Mouse (Mus musculus) frontal cortex, adult 2 months (tissue): ENCODE measurements around the gene Doc2b. TPM values are rescaled to one million over a fixed set of nuclear protein-coding genes. Genes with fewer than 3 reads are reported as not detected.

Experiments used
- DNase-seq, 2 experiments: peaks; one replicate each; pipeline ENCODE4 v3.0.0; 2022; ENCODE audit warnings: low spot score in 1 of 2; ENCODE audit errors: extremely low spot score in 1 of 2
- polyA plus RNA-seq: library from polyadenylated mRNA; depleted of rRNA; stranded (reverse); fragments of >200 nt; gene quantifications from 2 replicates; pipeline ENCODE4 v1.2.3, GENCODE M21; 2012

Gene Doc2b
- polyA plus RNA-seq, 1 experiment, result 11.0 TPM

GRCm38 (mm10) chr11:75794602-75795320 is 1.1 kb downstream of the Doc2b start:
- DNase-seq, result no peak

DNA sequence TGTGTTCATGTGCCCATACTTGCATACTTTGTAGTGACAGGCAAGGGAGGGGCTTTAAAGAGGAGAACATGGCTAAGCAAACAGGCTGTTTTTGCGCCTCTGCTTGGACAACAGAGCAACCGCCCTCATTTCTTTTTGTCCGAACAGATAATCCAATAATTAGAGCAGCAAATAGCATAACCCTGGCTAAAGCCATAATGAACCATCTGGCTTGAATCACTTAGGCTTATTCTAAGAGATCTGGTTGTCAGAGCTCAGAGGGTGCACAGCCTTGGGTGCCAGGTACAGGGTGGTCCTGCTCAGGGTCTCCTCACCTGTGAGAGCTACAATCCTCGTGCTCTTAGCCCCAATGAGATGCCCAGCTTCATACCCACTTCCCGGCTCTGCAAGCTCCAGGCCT is 2.5 kb downstream of the Doc2b start:
- DNase-seq, result no peak

DNA sequence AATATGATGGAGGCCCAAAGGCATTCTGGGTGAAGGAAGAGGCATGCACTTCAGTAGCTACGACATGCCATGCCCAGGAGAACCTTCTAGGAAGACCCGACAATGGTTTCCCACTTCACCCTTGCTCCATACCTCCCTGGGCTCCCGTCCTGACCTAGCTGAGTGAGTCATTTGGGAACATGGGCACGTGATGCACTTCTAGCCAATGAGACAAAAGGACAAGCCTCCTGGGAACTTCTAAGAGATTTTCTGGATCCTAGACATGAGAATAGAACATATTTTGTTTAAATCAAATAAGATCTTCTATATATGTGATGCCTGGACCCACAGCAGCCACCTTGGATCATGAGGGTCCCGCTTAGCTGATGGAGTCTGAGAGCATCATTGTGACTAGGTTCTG is 3.3 kb downstream of the Doc2b start:
- no peak for DNase-seq

GRCm38 (mm10) chr11:75785897-75786296 is 10.0 kb downstream of the Doc2b start:
- DNase-seq, result no peak

- no peak for DNase-seq
Observed at GRCm38 (mm10) chr11:75783799-75784198, 12.1 kb downstream of the Doc2b start.

GRCm38 (mm10) chr11:75781919-75782318 is 13.9 kb downstream of the Doc2b start:
- DNase-seq, result peak; percentile 31 to 81

DNA sequence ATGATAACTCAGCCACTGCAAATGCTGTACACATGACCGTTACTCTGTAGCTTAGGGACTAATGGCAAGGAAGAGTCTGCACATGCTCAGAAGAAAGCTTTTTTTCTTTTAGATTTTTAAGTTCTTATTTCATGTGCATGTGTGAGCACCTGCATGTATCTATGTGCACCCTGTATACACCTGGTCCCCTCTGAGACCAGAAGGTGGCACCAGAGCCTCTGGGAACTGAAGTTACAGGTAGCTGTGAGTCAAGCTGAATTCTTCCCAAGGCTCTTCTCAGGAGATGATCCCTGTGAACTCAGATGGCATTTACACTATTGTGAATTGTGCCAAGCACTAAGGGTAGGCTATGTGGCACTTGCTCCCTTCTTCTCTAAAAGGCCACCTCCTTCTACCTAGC is 19.9 kb downstream of the Doc2b start:
- no peak for DNase-seq

DNA sequence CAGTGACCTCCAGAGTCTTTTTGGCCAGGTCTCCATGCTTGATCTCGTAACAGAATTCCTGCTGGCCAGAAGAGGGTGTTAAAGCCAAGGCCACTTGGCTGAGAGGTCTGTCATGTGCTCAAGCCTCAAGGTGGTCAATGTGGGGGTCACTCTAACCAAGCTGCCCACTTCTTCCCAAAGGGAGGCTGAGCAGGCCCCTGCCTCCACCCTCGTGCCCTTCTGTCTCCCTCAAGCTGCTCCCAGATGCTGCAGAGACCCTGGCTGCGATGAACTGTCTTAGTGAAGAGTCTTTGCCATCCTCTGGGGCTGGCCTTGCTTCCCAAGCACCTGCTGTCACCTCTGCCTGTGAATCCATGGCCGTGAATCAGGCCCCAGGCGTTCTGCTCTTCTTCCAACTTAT is 23.3 kb downstream of the Doc2b start:
- no peak for DNase-seq

GRCm38 (mm10) chr11:75769206-75769605 is 26.6 kb downstream of the Doc2b start:
- peak; percentile 52 to 84 for DNase-seq

GRCm38 (mm10) chr11:75768091-75768989 is 27.5 kb downstream of the Doc2b start:
- peak in 1 of 2 experiments; percentile 60 for DNase-seq

GRCm38 (mm10) chr11:75767014-75767413 is 28.8 kb downstream of the Doc2b start:
- no peak for DNase-seq

DNA sequence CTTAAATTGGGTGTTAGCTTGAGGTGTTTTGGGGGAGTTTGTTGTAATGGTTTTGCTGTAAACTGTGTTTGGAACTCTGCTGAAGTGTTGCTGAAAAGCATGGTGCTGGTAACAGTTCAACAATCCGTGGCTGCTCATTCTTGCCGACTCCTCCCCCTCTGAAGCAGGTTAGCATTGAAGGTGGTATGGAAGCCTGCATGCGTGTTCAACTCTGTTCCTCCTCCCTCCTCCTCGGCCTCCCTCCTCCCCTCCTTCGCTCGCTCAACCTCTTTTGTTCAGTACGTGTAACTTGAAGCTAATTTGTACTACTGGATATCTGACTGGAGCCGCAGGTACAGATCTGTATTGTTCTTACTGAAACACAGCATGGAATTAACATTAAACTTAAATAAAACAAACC is 30.7 kb downstream of the Doc2b start:
- no peak for DNase-seq

- no peak for DNase-seq
Observed at GRCm38 (mm10) chr11:75764521-75765023, 31.3 kb downstream of the Doc2b start.

DNA sequence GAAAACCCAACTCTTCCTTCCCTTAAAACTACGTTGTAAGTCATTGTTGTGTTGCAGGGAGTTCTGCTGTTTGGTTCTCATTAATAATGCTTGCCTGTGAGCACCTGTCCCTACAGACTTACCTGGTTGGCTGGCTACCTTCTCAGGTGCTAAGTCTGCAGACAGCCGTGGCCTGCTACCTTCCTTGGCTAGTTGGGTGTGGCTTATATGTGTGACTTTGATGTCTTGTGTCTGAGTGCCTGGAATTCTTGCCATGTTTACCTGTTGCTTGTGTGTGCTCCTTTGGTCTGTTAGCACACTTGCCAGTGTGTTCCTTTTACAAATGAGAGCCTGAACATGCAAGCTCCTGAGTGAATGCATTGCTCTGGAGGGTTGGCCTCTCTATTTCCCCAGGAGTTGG is 33.1 kb downstream of the Doc2b start:
- no peak for DNase-seq

- no peak for DNase-seq
Observed at GRCm38 (mm10) chr11:75760785-75761184, 35.1 kb downstream of the Doc2b start.

- DNase-seq, result no peak
Observed at GRCm38 (mm10) chr11:75758553-75758952, 37.3 kb downstream of the Doc2b start.

DNA sequence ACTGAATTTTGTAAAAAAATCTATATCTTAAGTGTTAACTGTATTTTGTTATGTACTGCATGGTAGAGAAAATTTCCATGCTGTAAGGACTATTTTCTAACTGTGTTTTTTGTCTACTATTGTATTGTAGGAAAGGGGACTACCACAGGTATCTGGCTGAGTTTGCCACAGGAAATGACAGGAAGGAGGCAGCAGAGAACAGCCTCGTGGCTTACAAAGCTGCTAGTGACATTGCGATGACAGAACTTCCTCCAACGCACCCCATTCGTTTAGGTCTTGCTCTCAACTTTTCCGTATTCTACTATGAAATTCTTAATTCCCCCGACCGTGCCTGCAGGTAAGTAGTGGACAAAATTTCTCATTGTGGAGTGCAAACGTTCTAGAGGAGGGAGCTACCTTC is 39.2 kb downstream of the Doc2b start:
- no peak for DNase-seq

GRCm38 (mm10) chr11:75751082-75751481 is 44.8 kb downstream of the Doc2b start:
- no peak for DNase-seq

- no peak for DNase-seq
Observed at GRCm38 (mm10) chr11:75750537-75750936, 45.3 kb downstream of the Doc2b start.

DNA sequence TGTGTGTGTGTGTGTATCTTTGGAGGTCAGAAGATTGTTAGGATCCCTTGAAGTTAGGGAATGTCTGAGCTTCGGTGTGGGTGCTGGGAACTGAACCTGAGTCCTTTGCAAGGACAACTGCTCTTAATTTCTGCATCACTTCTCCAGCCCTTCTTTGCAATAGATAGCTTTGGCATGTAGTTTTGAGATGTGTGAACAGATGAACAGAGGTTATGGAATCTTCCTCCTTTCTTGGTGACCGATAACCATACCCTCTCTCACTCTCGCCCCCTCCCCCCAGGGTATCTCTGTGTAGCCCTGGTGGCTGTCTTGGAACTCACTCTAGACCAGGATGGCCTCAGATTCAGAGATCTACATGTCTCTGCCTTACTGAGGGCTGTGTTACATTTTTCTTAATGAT is 51.1 kb downstream of the Doc2b start:
- no peak for DNase-seq

- DNase-seq, result no peak
Observed at GRCm38 (mm10) chr11:75741615-75742014, 54.2 kb downstream of the Doc2b start.

- DNase-seq, result no peak
Observed at GRCm38 (mm10) chr11:75740204-75740603, 55.6 kb downstream of the Doc2b start.
